Mouse (Mus musculus) myocyte (in vitro differentiated cells): ENCODE measurements at regions not wholly inside any gene's neighbourhood (a gene's known extent, or its start where the extent isn't known, plus 50 kb on each side); places are given as distances from the start of the nearest gene placed in this dataset.

Experiments
- E2F4 ChIP-seq: IDR thresholded peaks from one replicate; pipeline ENCODE4 v1.6.1; 2011; ENCODE audit warnings: mild to moderate bottlenecking, control low read depth, moderate library complexity; ENCODE audit not compliant: insufficient read depth
- MAX ChIP-seq: IDR thresholded peaks from one replicate; pipeline ENCODE4 v1.6.1; 2011; ENCODE audit warnings: low read depth, mild to moderate bottlenecking, control low read depth
- MYOD1 ChIP-seq, 3 experiments: IDR thresholded peaks; one replicate each; pipeline ENCODE4 v1.6.1; 2011; ENCODE audit warnings: control low read depth in 2 of 3, low read depth in 2 of 3, mild to moderate bottlenecking in 2 of 3, moderate library complexity in 1 of 3; ENCODE audit not compliant: insufficient read length in 2 of 3, control insufficient read depth in 1 of 3
- POLR2A ChIP-seq: IDR thresholded peaks from one replicate; pipeline ENCODE4 v1.6.1; 2011; ENCODE audit warnings: low read depth, mild to moderate bottlenecking, control low read depth, moderate library complexity; ENCODE audit not compliant: insufficient read length
- POLR2AphosphoS2 ChIP-seq: IDR thresholded peaks from one replicate; pipeline ENCODE4 v1.6.1; 2011; ENCODE audit warnings: low read depth, control low read depth; ENCODE audit not compliant: insufficient read length
- REST ChIP-seq: IDR thresholded peaks from one replicate; pipeline ENCODE4 v1.6.1; 2011; ENCODE audit warnings: mild to moderate bottlenecking, control low read depth, moderate library complexity; ENCODE audit not compliant: insufficient read depth, insufficient read length
- SRF ChIP-seq: IDR thresholded peaks from one replicate; pipeline ENCODE4 v1.6.1; 2011; ENCODE audit warnings: low read depth; ENCODE audit not compliant: control insufficient read depth, insufficient read length
- TCF3 ChIP-seq: IDR thresholded peaks from one replicate; pipeline ENCODE4 v1.6.1; 2011; ENCODE audit warnings: low read depth, control low read depth; ENCODE audit not compliant: insufficient read length
- USF1 ChIP-seq: IDR thresholded peaks from one replicate; pipeline ENCODE4 v1.6.1; 2011; ENCODE audit warnings: low read depth, mild to moderate bottlenecking, control low read depth, moderate library complexity

DNA sequence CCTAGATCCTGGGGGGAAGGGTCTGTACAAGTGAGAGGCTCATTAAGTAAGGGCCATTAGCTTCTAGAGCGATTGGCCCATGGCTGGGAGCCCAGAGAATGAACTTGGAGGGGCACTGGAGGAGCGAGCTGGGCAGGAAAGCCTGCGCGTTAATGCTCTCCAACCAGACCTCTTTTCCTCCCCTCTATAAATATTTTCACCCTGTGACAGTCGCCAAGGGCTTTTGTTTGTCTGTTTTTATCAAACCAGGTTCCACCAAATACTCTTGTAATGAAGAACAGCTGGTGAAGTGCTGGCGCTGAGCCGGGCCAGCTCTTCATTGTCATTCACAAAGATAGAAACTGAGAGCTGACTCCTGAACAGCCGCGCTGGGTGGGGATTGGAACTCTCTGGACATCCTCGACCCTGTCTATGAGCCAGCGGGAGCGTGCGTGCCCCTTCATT is 63.9 kb upstream of the Ccn6 start:
- TF ChIP-seq POLR2A, result no peak
- peak in 2 of 3 experiments; percentile 37 to 51 for TF ChIP-seq MYOD1 (IDR thresholded peaks at IDR 0.05; ENCODE audit: control insufficient read depth in 1 of 3, insufficient read length in 2 of 3, low read depth in 2 of 3)
- TF ChIP-seq MAX, result no peak
- TF ChIP-seq E2F4, result no peak
- TF ChIP-seq POLR2AphosphoS2, result no peak
- no peak for TF ChIP-seq USF1
- no peak for TF ChIP-seq TCF3
- no peak for TF ChIP-seq REST
- no peak for TF ChIP-seq SRF
